Mouse (Mus musculus) cortical plate, adult 2 months (tissue): Measurements from ENCODE around the gene Slc25a16.

ENCODE experiments used
- CTCF ChIP-seq: fragments of 200-500 bp; IDR thresholded peaks from 2 replicates; pipeline ENCODE4 v1.5.1; 2011; ENCODE audit warnings: mild to moderate bottlenecking, control low read depth, low read length; ENCODE audit not compliant: insufficient read depth; ENCODE audit errors: extremely low read depth
- POLR2A ChIP-seq: fragments of 200-500 bp; IDR thresholded peaks from 2 replicates; pipeline ENCODE4 v1.6.1; 2011; ENCODE audit warnings: mild to moderate bottlenecking, low read length, control low read depth; ENCODE audit not compliant: insufficient read depth; ENCODE audit errors: extremely low read depth

- no peak for TF ChIP-seq CTCF
- no peak for TF ChIP-seq POLR2A
Observed at GRCm38 (mm10) chr10:62896035-62896434, 24.4 kb upstream of the Slc25a16 start.
